Mouse (Mus musculus): ENCODE results near the gene Patz1.

GRCm38 (mm10) chr11:3328806-3329775, 40.4 kb downstream of the Patz1 start:
- no peak for TF ChIP-seq CTCF (conservative IDR thresholded peaks at IDR 0.05; ENCODE audit: low read length)
- TF ChIP-seq POU5F1 (IDR thresholded peaks at IDR 0.05; ENCODE audit: borderline replicate concordance, low read length) = no peak
